Mouse (Mus musculus) heart, adult 9 months (tissue): ENCODE measurements around the gene Gin1.
"Not testable (repeated sequence)": the region's sequence is repeated elsewhere in the genome, so short reads cannot be mapped to it uniquely, and the experiment has no call there.

Source experiments
- DNase-seq, 2 experiments: peaks; one replicate each; pipeline ENCODE4 v3.0.0; 2022; ENCODE audit warnings: low spot score in 2 of 2

Gene Gin1

DNA sequence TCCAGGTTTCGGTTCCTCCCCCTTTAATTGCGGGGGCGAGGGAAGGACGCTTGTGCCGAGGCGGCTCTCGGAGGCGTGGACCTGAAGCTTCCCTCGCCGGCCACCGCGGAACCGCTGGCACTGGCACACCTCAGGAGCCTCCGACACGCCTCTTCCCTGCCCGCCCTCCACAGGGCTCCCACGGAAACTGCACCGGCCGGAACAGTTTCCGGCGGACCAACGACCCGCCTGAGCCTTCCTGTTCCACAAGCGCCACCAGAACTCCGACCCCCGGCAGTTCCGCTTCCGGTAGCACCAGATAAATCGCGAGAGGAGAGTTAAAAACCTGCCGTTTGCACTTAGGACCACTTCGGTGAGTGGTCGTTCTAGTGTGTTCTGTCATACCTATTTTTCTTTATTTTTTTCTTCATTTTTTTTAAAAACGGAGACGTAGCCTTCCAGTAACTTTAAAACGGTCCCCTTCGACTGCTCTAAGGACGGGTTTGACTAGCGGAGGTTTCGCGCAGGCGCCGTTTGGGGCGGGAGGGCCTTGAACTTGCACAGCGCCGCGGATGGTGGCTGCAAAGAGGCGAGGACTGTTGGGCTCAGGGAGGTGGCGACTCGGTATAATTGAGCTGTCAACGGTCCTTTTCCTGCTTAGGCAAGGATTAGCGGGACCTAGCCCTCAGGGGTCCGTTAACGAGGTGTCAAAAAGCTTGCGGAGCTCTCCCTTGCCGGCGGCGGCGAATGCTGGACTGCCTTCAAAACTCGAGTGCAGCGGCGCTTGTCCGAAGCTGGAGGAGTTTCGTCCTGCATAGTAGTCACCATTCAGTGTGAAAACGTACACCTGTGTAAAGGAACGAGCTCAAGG lies at the start of gene Gin1, which contains the start of gene Ppip5k2:
Gene Gin1 (plus strand): TSS at position 269 of the 850 bp plus-strand sequence.
Gene Ppip5k2 (minus strand): TSS at position 508 of the 850 bp plus-strand sequence.
- peak; percentile 91 to 95 for DNase-seq

DNA sequence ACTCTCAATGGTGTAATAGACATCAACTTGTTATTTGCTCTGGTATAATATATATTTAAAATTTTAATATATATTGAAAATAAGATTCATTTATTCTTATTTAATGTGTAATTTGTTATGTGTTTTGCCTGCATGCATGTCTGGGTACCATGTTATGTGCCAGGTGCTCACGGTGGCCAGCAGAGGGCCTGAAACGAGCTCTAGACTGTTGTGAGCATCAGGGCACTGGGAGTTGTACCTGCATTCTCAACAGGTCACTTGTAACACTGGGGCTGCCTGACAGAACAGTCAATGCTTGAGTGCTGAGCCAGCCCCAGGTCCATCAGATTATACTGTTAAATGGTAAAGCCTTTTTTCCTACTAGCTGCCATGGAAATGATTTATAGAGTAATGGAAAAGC lies 43.2 kb upstream of the Gin1 start:
- no peak for DNase-seq

DNA sequence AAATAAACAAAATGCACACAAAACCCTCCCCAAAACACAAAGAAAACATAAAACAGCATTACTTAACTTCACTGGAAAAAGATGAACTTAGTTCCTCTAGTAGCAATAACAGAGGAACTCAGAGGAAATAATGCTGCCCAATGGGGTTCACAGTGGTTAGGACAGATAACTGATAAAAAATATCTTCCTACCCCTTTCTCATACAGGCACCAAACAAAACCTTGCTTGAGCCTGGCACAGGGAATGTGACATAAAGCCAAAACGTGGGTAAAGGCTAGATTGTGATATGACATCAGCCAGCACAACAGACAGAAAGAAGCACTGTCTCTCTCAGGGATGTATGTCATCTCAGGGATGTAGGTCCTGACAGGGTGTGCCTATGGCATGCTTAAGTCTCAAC lies 40.6 kb upstream of the Gin1 start:
- DNase-seq, result no peak

DNA sequence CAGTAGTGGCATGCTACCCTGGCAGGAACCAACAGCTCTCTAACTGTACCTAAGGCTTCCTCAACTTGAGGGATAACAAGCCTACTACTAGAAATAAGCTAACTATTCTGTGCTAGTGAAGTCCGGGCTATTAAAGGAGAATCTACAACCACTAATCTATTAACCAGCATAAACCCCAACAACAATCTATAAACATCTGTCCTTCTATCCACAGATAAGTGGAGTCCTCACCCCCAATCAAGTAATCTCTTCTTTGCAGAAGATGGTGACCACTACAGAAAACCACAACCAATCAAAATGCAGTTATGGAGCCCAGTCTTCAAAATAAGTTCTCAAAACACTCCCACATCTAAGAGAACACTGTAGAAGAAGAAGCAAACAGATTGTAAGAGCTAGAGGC lies 26.9 kb upstream of the Gin1 start:
- no peak for DNase-seq

DNA sequence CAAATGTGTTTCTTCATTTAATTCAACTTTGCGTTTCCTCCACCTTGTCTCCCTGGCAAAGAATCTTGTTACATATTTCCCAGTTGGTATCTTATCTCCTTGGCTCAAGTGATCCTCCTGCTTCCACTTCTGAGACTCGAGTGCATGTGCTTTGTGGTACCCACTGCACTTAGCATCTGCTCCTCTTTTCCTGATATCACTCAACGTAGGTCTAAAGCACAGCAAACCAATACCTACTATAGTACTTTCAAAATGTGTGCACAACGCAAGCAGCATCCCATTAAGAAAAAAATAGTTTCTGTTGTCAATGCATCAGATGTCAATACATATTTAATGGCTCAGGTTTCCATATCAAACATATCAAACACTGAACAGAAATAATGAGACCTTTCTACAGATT lies 24.3 kb upstream of the Gin1 start:
- DNase-seq, result no peak

DNA sequence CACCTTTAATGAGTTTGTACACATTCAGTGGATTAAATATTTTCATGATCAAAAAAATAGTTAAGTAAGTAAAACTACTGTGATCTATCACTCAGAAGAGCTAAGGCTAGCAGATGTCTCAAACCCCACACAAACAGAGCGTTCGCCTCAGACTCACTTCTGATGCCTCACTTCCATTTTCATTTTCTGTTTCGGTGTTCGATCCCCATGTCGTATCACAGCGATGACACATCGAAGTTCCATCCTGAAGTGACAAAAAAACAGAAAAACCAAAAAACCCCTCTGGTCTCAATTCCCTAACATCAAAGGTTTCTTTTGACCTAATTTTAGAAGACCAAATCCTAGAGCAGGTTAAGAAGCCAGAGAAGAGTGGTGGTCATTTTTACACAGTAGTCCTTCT lies 23.7 kb upstream of the Gin1 start:
- DNase-seq, result no peak

DNA sequence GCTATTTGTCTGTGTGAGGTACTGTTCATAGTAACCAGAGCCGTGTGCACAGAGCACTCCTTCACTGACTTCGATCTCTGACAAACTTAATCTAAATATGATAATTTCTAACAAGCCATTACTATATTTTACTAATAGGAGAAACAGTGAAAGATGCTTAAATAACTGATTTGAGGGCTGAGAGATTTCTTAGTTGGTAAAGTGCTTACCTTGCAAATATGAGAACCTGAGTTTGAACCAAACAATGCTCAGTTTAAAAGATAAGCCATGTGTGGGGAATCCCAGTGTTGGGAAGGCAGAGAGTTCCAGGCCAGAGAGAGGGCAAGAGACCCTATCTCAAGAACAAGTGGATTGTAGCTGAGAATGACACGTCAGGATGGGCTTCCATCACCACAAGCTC lies 21.8 kb upstream of the Gin1 start:
- no peak for DNase-seq

DNA sequence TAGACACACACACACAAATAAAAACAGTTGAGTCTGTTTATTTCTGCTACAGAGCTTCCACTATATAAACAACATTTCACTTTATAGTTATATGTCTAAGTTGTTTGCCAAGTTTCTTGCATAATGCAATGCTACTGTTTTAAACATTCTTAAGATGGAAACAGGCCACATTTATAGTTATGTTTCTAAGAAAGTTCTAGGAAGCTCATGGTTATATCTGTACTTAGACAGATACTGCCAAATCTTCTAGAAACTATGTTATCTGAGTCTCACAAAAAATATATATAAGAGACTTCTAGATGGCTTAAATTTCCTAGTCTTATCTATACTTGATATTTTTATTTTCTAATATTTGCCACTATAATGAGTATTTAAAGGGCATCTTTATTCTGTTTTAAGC lies 16.8 kb upstream of the Gin1 start:
- no peak for DNase-seq

DNA sequence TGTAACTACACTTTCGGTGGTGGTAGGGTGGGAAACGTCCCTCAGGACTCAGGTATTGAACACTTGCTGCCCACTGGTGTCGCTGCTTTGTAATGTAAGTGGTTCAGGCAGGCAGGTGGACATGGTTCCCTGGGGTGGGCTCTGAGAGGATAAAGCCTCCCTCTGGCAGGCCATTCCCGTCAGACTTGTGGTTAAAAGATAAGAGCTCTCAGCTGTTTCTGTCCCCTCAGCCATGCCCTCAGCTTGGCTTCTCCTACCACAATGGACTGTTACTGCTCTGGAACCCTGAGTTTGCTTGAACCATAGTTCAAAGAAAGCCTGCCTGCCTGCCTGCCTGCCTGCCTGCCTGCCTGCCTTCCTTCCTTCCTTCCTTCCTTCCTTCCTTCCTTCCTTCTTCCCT lies 15.6 kb upstream of the Gin1 start:
- DNase-seq, result no peak

DNA sequence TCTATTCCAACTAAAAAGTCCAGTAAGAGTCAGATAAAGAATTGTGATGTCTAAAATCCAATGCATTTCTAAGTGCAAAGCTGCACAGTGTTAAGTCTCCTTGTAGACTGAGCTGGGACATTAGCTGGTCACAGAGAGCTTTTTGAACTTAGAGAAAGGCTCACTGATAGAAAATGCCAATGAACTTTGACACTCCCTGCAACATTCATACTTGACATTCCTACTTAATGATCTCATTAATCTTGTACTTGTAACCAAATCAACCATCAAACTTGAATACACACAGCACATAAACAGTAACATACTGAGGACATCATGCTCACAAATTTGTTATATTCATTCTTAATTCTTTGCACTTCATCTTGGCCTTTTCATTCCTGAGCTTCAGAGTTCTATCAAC lies 10.1 kb upstream of the Gin1 start:
- DNase-seq, result no peak

DNA sequence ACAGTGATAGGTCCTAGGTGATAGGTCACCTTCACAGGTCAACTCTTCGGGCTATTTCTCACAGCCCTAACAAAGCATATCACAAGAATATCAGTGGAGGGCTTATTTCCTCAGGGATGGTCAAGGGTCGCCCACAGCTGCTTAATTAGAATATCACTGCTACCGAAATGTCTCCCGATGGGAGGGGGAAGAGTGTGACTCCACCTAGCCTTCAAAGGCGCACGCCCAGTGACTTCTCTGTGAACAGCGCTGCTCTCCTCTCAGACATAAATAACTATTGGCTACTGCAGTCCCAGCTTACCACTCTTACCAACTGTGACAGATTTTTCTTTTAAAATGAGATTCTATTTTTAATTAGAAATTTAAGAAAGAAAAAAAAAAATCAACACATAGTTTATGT lies 9.4 kb upstream of the Gin1 start:
- DNase-seq, result peak in 1 of 2 experiments; percentile 40

DNA sequence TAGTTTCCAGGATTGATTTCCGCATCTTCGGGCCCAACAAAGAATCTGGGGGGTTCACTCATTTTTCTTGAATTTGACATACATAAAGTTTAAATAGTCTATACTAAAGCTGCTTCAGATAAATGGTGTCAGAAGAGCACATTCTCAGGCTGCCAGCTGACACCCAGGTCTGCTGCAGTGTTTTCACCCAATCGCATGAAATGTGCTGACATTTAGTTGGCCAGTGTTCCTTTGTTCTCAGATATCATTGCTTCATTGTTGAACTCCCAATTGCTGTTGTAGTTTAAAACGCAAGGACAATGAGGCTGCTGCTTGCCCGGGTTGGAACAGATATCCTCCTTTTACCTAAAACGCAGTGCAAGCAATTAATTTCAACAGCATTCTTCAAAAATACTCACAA lies 8.5 kb upstream of the Gin1 start:
- peak; percentile 47 to 68 for DNase-seq

DNA sequence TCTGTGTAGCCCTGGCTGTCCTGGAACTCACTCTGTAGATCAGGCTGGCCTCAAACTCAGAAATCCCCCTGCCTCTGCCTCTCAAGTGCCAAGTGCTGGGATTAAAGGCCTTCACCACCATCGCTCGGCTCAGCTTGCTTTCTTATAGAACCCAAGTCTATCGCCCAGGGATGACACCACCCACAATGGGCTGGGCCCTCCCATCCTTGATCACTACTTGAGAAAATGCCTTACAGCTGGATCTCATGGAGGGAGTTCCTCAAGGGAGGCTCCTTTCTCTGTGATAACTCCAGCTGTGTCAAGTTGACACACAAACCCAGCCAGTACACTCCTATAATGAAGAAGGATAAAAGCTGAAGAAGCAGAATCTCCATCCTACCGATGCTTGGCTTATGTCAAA lies 4.3 kb upstream of the Gin1 start:
- not testable (repeated sequence) for DNase-seq

DNA sequence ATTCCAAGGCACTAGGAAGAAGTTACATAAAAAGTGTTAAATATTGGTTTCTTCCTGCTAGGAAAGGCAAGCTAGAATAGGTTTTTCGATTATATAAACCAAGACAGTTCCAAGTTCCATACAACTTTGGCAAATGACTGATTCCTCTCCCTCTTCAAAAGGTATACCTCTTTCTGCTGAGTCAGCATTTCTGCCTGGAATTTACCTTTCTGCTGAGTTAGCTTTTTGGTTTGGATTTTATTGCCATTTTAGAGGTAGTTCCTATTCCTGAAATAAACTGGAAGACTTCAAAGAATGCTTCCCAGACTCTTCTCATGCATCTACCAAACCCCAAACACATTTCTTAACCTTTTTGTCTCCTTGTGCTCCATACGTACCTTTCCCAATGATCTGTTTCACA lies 1.9 kb upstream of the Gin1 start:
- DNase-seq, result no peak

DNA sequence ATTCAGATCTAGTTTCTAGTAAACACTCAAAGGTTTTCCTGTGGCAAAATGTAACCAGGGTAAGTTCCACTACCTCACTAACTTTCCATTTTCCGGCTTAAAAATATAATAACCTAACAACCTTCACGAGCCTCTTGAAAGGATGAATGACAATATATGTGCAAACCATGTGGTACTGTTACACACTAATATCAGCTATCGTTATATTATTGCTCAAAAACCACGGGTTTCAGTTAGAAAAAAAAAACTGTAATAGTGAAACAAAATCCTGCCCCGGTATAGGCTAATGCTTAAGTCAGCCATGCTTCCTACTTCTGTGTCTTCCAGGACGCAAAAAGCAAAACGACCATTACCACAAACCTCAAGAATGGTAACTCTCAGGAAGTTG lies 1.1 kb upstream of the Gin1 start:
- no peak for DNase-seq

DNA sequence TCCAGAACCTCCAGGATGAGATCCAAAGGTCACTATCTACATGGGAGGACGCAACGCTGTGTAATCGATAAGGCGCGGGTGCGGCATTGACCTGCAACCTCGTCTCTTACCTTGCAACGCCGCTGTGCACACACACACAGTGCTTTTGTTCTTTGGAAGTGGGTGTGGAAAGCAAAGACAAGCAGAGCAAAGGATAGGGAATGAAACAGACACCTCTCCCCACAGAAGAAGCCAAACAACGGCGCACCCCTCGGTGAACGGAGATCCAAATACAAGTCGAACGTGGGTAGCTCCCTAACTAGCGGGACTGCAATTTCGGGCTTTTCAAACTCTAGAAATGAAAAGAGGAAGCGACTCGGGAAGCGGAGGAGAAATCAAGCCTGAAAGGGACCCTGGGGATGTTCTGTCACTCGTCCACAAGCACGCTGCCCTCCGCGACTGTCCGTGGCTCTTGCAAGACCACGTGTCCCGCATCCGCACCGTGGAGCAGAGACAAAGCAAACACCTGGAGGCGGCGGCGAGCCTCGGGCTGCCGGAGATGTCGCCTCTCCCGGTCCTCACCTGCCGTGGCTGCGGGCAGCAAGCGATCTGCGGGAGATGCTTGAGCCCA lies 573 bp upstream of the Gin1 start:
- DNase-seq, result no peak

DNA sequence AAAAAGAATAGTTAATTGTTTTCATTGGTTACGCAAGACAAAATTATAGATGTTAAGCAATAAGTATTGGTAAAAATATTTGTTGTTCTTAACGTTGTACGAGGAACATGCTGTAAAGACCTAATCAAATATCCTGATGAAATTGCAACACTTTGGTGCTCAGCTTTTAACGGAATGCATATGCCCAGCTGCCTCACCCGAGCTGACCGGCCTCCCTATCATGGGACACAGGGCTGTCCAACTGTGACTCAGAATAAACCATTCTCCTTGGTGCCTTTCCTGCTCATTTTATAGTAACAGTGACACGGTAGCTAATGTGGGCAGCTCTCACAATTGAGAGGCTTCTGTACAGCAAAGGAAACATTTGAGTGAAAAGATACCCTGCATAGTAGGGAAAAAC lies 1.1 kb downstream of the Gin1 start:
- DNase-seq, result peak; percentile 28 to 56

DNA sequence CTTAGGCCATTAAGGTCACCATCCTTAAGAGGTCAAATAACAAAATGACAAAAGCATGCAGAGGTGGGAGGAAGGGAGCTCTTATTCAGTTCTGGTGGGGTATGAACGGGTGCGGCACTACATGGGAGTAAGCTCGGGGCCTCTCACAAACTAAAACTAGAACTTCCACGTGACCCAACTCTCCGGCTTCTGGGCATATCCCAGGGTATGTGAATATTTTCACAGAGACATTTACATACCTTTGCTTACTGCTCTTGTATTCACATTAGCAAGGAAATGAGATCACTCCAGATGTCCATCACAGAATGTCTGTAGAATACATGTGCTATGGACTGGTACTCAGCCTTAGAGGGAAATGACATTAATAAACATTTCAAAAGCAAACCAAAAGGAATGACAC lies 1.8 kb downstream of the Gin1 start:
- no peak for DNase-seq

DNA sequence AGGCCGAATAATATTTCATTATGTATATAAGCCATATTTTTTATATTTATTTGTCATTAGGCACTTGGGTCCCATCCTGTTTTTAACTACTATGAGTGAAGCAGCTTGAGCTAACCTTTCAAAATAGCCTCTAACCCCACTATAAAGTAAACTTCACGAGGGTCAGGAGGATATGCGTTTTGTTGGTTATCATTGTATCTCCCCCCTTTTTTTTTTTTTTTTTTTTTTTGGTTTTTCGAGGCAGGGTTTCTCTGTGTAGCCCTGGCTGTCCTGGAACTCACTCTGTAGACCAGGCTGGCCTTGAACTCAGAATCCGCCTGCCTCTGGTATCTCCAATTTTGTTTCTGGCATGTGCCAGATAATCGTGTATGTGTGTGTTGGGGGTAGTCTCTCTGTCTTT lies 3.4 kb downstream of the Gin1 start:
- no peak for DNase-seq

DNA sequence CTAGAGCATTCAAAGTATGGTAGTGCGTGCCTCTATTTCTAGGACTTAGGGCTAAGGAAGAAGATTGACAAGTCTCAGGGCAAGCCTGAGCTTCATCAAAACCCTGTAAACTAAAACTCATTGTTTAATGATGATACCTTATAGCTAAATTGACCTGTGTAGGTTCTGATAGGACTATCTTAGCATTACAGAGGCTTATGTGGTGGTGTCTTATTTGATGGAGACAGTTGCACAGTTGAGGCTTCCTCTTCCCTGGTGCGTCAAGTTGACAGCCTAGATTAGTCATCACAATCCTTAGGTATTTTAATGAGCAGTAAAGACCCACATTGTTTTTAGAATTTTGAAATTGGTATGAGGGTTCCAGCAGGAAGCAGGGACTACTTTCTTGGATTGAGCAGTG lies 4.0 kb downstream of the Gin1 start:
- no peak for DNase-seq

DNA sequence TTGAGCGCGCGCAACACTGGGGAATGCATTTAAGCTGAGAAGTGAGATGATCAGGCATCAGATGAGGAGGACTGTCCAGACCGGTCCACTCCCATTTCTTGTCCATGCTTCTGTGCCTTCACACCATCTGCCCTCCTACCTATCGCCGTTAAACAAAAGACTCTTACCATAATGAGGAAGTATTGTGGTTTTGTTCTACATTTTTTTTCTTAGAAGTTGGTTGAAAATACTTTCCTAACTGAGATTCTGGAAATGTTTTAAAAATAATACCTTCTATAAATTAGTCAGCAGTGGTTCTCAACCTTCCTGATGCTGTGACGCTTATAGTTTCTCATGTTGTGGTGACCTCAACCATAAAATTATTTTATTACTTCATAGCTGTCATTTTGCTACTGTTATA lies 11.7 kb downstream of the Gin1 start:
- DNase-seq, result no peak

DNA sequence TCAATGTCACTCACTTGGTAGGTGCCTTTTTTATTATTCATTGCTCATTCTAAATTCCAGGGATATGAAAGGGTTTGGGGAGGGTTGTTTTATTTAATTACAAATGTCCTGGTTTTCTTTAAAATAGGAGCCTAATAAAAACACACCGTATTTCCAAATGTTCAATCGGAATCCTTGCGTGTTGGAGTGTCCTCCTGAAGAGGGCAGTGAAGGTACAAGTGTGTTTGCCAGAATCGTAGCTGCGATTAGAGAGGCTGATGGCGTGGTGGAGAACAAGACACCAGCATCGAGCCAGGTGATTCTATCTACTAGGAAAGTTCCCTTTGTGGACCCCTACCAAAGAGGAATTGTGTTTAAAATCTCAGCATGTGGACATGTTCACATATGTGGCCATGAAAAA lies 15.0 kb downstream of the Gin1 start:
- no peak for DNase-seq

DNA sequence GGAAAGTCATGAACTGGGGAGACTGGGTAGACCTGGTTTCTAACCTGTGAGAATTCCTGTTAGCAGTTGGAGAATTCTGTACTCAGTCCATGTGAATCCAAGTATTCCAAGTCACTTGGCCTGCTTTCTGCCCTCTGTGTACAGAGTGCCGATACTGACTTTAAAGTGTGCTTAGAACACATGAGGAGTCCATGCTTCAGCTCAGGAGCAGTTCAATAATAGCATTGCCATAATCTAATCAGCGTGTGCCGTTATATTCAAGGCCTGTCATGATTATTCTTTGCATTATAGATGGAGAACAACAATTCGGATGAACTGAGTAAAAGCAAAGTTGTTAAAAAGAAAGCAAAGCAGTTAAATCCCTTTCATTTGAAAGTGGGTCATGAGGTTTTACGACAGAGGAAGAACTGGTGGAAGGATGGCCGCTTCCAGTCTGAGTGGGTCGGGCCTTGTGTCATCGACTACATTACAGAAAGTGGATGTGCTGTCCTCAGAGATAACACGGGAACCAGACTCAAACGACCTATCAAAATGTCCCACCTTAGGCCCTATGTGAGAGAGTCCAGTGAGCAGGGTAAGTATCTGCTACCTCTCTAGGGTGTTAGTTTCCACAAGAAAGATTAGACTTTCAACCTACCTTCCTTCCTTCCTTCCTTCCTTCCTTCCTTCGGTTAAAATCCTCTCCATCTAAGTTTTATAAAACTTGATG lies 15.9 kb downstream of the Gin1 start:
- no peak for DNase-seq
